Mouse (Mus musculus) midbrain, embryonic 16.5 days (tissue): ENCODE measurements at regions not wholly inside any gene's neighbourhood (a gene's known extent, or its start where the extent isn't known, plus 50 kb on each side); places are given as distances from the start of the nearest gene placed in this dataset.
A peak's percentile ranks its signal among the peaks of the same experiment; 100 is the strongest.

Experiments used
- ATAC-seq: fragments of 200-750 bp; cut with Nextera tagmentation; 2 replicates; pipeline ENCODE4 v1.8.0; 2017; ENCODE audit warnings: moderate TSS enrichment
- H3K27ac ChIP-seq: fragments of 300-500 bp; sonication (generic); 2 replicates; pipeline ENCODE4 v1.5.1; 2014; ENCODE audit warnings: mild to moderate bottlenecking, low read length, mixed read lengths
- H3K27me3 ChIP-seq: fragments of 300-500 bp; sonication (generic); 2 replicates; pipeline ENCODE4 v1.6.1; 2014; ENCODE audit warnings: low read depth, low read length, mixed read lengths; ENCODE audit not compliant: control insufficient read depth, insufficient read depth
- H3K36me3 ChIP-seq: fragments of 300-500 bp; sonication (generic); 2 replicates; pipeline ENCODE4 v1.6.1; 2014; ENCODE audit warnings: mild to moderate bottlenecking, low read length, moderate library complexity, mixed read lengths; ENCODE audit not compliant: control insufficient read depth, insufficient read depth
- H3K4me1 ChIP-seq: fragments of 300-500 bp; sonication (generic); 2 replicates; pipeline ENCODE4 v1.6.1; 2014; ENCODE audit warnings: mild to moderate bottlenecking, low read length, mixed read lengths; ENCODE audit not compliant: control insufficient read depth, insufficient read depth
- H3K4me2 ChIP-seq: fragments of 300-500 bp; sonication (generic); 2 replicates; pipeline ENCODE4 v1.6.1; 2014; ENCODE audit warnings: mild to moderate bottlenecking, low read length, mixed read lengths
- H3K4me3 ChIP-seq: fragments of 300-500 bp; sonication (generic); 2 replicates; pipeline ENCODE4 v1.5.1; 2014; ENCODE audit warnings: low read depth, mild to moderate bottlenecking, low read length, moderate library complexity, mixed read lengths
- H3K9ac ChIP-seq: fragments of 300-500 bp; sonication (generic); 2 replicates; pipeline ENCODE4 v1.6.1; 2014; ENCODE audit warnings: low read depth, low read length, mixed read lengths
- H3K9me3 ChIP-seq: fragments of 300-500 bp; sonication (generic); replicated peaks from 2 replicates; pipeline ENCODE4 v1.6.1; 2014; ENCODE audit warnings: mild to moderate bottlenecking, low read length, mixed read lengths; ENCODE audit not compliant: control insufficient read depth, poor library complexity, severe bottlenecking
- WGBS: fragments of 180-500 bp; shearing (Covaris S2); extraction: QIAGEN DNeasy Blood & Tissue Kit; methylation state at CpG from one replicate; pipeline ENCODE4 v1.1.7; 2014; 5-methylcytosine and 5-hydroxymethylcytosine counted together

- 12% methylated on average over 3 of the region's 3 CpGs for WGBS
- Histone ChIP-seq H3K36me3 (no peaks in the 10 kb centered on the region), H3K27ac (peak overlapping the region; percentile 67), H3K9me3 (peaks cover 4% of the 10 kb centered on the region), H3K4me1 (peaks cover 23% of the 10 kb centered on the region), H3K9ac (no peak overlapping the region), H3K4me3 (no peak overlapping the region), H3K27me3 (no peaks in the 10 kb centered on the region), H3K4me2 (peak overlapping the region; percentile 21)
- peak; percentile 90 for ATAC-seq
Observed at GRCm38 (mm10) chr3:66537106-66537893, 240.7 kb upstream of the Veph1 start.

GRCm38 (mm10) chr3:66536673-66537072 is 240.0 kb upstream of the Veph1 start:
- no peaks in the 10 kb centered on the region for H3K27me3 ChIP-seq
- H3K27ac ChIP-seq: peak overlapping the region; percentile 44
- H3K4me3 ChIP-seq: no peak overlapping the region
- no peak overlapping the region for H3K4me2 ChIP-seq
- peaks cover 23% of the 10 kb centered on the region for H3K4me1 ChIP-seq
- ATAC-seq: peak; percentile 44; the same call in 1 of the 2 replicates
- WGBS: 50% methylated on average over 11 of the region's 11 CpGs
- H3K9me3 ChIP-seq: no peaks in the 10 kb centered on the region
- no peak overlapping the region for H3K9ac ChIP-seq
- H3K36me3 ChIP-seq: no peaks in the 10 kb centered on the region

- 48% methylated on average over 8 of the region's 8 CpGs for WGBS
- no peaks in the 10 kb centered on the region for H3K36me3 ChIP-seq
- no peaks in the 10 kb centered on the region for H3K9me3 ChIP-seq
- ATAC-seq: no peak
- peak overlapping the region; percentile 55 for H3K27ac ChIP-seq
- no peaks in the 10 kb centered on the region for H3K27me3 ChIP-seq
- H3K9ac ChIP-seq: no peak overlapping the region
- H3K4me2 ChIP-seq: no peak overlapping the region
- peaks cover 23% of the 10 kb centered on the region for H3K4me1 ChIP-seq
- no peak overlapping the region for H3K4me3 ChIP-seq
Observed at GRCm38 (mm10) chr3:66535786-66536529, 239.3 kb upstream of the Veph1 start.

GRCm38 (mm10) chr3:66519925-66520324 is 223.3 kb upstream of the Veph1 start:
- no peak overlapping the region for H3K4me2 ChIP-seq
- no peaks in the 10 kb centered on the region for H3K36me3 ChIP-seq
- no peaks in the 10 kb centered on the region for H3K4me1 ChIP-seq
- no peaks in the 10 kb centered on the region for H3K9me3 ChIP-seq
- WGBS: 100% methylated on average over 1 of the region's 1 CpGs
- no peak for ATAC-seq
- no peaks in the 10 kb centered on the region for H3K27me3 ChIP-seq
- no peak overlapping the region for H3K4me3 ChIP-seq
- H3K9ac ChIP-seq: no peak overlapping the region
- no peak overlapping the region for H3K27ac ChIP-seq

- no peak overlapping the region for H3K4me2 ChIP-seq
- H3K9me3 ChIP-seq: no peaks in the 10 kb centered on the region
- H3K36me3 ChIP-seq: no peaks in the 10 kb centered on the region
- no peaks in the 10 kb centered on the region for H3K27me3 ChIP-seq
- H3K27ac ChIP-seq: no peak overlapping the region
- no peak overlapping the region for H3K4me3 ChIP-seq
- no peak overlapping the region for H3K9ac ChIP-seq
- no peaks in the 10 kb centered on the region for H3K4me1 ChIP-seq
- WGBS: 43% methylated on average over 2 of the region's 2 CpGs
- no peak for ATAC-seq
Observed at GRCm38 (mm10) chr3:66518289-66518688, 221.7 kb upstream of the Veph1 start.

- WGBS: 71% methylated on average over 6 of the region's 6 CpGs
- no peaks in the 10 kb centered on the region for H3K36me3 ChIP-seq
- no peak for ATAC-seq
- H3K4me2 ChIP-seq: no peak overlapping the region
- H3K9me3 ChIP-seq: no peaks in the 10 kb centered on the region
- no peaks in the 10 kb centered on the region for H3K27me3 ChIP-seq
- H3K9ac ChIP-seq: no peak overlapping the region
- no peaks in the 10 kb centered on the region for H3K4me1 ChIP-seq
- no peak overlapping the region for H3K4me3 ChIP-seq
- H3K27ac ChIP-seq: no peak overlapping the region
Observed at GRCm38 (mm10) chr3:66515773-66516406, 219.3 kb upstream of the Veph1 start.

- H3K9ac ChIP-seq: no peak overlapping the region
- no peak overlapping the region for H3K4me3 ChIP-seq
- H3K9me3 ChIP-seq: no peaks in the 10 kb centered on the region
- WGBS: 82% methylated on average over 8 of the region's 8 CpGs
- no peak overlapping the region for H3K4me2 ChIP-seq
- no peaks in the 10 kb centered on the region for H3K36me3 ChIP-seq
- H3K4me1 ChIP-seq: no peaks in the 10 kb centered on the region
- H3K27me3 ChIP-seq: no peaks in the 10 kb centered on the region
- no peak for ATAC-seq
- no peak overlapping the region for H3K27ac ChIP-seq
Observed at GRCm38 (mm10) chr3:66514587-66514986, 217.9 kb upstream of the Veph1 start.

- ATAC-seq: no peak
- Histone ChIP-seq H3K4me2 (no peak overlapping the region), H3K27ac (no peak overlapping the region), H3K9ac (no peak overlapping the region), H3K9me3 (no peaks in the 10 kb centered on the region), H3K36me3 (no peaks in the 10 kb centered on the region), H3K27me3 (no peaks in the 10 kb centered on the region), H3K4me3 (no peak overlapping the region), H3K4me1 (no peaks in the 10 kb centered on the region)
- WGBS: 96% methylated on average over 1 of the region's 1 CpGs
Observed at GRCm38 (mm10) chr3:66512408-66512807, 215.8 kb upstream of the Veph1 start.

GRCm38 (mm10) chr3:66510455-66510854 is 213.8 kb upstream of the Veph1 start:
- Histone ChIP-seq H3K4me1 (peaks cover 4% of the 10 kb centered on the region; the same call in 1 of the 2 replicates), H3K27ac (no peak overlapping the region), H3K9me3 (no peaks in the 10 kb centered on the region), H3K27me3 (no peaks in the 10 kb centered on the region), H3K4me2 (no peak overlapping the region), H3K4me3 (no peak overlapping the region), H3K36me3 (no peaks in the 10 kb centered on the region), H3K9ac (no peak overlapping the region)
- whole genome bisulfite sequencing: 50% methylated on average over 4 of the region's 4 CpGs
- ATAC-seq: peak; percentile 67; the same call in 1 of the 2 replicates
